Mouse (Mus musculus) MEL-GATA-1-ER (cell line): ENCODE results near the gene Minpp1.

ENCODE experiments used
- DNase-seq: peaks from one replicate; pipeline ENCODE4 v3.0.0-alpha.2; 2012; ENCODE audit warnings: low read depth; ENCODE audit errors: extremely low read depth

The Minpp1 gene

DNA sequence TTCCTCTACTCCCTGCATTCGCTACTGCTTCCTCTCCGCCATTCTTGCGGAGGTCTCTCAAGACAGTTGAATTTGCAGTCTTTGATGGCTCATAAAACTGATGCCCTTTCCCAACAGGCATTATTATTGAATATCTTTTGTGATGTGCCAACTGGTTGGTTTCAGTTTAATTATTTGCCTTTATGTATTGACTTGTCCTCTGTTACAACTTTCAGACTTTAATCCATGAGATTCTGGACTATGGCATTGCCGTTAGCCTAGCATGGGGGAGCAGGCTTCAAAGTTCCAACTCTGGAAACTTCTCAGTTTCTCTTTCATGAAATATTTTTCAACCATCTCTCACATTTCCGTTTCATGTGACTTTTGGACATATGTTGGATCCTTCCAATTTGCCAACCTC is 41.6 kb downstream of the Minpp1 start:
- no peak for DNase-seq

- DNase-seq: no peak
Observed at GRCm38 (mm10) chr19:32528723-32529122, 43.2 kb downstream of the Minpp1 start.

DNA sequence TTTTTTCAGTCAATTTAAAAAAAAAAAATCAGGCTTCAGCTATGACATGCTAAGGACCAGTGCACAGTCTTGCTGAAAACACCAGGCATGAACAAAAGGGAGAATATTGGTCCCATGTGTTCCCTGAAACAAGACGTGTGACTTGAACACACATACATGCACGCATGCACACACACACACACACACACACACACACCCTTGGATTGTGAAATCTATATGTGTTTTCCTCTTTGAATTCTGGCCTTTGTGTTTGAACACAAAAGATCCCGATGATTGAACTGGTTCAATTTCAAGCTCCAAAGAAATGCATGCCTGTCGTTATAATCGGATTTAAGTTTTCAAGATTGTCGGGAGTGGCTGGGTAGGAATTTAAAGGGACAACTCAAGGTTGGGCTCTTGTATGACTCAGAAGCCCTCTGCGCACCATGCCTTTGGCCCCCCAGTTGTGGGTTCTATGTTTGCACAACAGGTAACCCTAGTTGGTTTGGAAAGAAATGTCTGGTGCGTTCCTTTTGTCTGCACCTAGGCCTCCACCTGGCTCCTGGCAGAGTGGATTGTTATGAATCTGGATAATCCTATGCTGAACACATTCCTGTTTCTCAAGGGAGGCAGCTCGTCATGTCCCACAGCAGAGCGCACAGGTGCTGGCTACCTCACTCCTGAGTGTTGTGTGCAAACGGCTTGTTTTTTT is 43.8 kb downstream of the Minpp1 start:
- DNase-seq: no peak

DNA sequence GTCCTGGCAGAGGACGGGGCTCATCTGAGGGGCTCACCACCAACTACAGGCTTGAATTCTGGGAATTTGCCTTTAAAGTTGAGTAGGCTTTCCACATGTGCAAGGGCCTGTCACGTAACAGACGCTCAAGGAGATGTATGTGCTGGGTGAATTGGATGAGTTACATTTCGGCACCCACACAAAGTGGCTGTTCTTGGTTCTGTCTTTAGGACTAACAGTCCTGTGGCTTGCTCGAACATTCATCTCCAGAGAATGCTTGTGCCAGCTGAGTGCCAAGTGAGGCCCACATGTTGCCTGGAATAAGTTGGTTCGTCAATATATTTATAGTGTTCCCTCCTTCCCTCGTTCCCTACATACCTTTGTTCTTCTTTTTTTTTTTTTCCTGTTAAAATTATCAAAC is 44.7 kb downstream of the Minpp1 start:
- DNase-seq: no peak

GRCm38 (mm10) chr19:32532331-32532730 is 46.8 kb downstream of the Minpp1 start:
- DNase-seq: no peak

DNA sequence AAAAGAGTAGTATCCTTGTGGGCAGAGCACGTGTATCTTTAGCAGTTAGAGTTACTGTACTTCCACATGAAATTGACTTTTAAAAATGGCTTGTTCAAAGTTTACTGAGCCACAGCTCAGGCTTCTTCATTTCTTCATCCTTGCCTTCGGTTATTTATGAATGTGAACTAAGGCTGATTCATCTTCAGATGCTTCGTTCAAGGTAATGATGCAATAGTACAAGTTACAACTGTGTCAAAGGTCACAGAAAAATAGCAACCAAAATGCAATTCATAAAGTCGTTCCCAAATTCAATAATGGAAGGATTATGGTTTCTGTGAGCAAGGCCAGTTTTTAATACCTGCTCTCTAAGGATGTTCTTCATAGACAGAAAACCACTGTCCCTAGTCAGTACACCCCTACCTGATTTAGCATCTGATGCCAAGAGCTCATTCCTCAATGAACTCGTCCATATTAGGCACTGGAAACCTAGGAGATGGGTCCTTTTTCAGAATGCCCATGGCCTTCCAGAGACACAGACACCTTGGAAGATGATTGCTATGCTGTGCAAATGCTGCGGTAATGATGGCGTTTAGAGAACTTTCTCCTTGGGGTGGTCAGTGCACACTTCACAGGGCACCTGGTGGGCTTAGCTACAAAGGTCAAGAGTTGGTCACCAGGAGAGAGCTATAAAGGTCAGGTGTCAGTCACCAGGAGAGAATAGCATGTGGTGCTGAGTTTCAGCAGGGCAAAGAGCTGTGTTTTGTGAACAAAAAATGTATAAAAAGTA is 47.4 kb downstream of the Minpp1 start:
- no peak for DNase-seq

DNA sequence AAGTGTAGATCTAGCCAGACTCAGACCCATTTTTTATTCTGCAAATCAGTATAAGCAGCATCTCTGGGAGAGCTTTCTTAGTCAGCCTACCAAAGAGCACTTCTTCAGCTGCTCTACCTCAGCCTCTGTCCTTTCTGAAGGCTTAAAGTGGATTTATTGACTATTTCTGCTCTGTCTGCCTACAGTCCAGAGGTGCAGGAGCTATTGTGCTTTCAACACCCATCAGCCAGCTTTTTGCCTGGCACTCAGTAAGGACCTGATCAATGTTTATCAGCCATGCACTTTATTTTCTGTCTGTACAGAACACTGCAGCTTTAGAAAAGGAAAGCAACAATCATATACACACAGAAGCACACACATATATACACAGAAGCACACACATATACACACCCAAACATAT is 49.3 kb downstream of the Minpp1 start:
- DNase-seq: no peak

- no peak for DNase-seq
Observed at GRCm38 (mm10) chr19:32542784-32543490, 57.4 kb downstream of the Minpp1 start.

- no peak for DNase-seq
Observed at GRCm38 (mm10) chr19:32547396-32547795, 61.8 kb downstream of the Minpp1 start.

- no peak for DNase-seq
Observed at GRCm38 (mm10) chr19:32548202-32548601, 62.6 kb downstream of the Minpp1 start.

DNA sequence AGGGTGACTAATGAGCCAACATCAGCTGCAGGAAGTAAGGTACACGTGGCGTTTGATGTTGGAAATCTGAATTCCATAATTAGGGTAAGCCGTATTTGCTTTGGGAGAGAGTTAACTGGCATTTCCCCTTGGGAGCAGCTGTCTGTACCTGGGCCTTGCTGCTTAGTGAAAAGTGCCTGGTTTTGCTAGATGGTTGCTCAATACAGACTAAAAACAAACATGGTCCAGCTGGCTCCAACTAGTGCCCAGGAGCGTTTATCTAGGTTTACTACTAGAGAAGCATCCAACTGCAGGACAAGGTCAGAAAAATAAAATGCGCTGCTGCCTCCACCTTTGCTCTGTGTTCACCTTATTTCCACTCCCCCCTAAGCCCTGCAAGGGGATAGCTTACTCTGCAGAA is 64.9 kb downstream of the Minpp1 start:
- DNase-seq: no peak

DNA sequence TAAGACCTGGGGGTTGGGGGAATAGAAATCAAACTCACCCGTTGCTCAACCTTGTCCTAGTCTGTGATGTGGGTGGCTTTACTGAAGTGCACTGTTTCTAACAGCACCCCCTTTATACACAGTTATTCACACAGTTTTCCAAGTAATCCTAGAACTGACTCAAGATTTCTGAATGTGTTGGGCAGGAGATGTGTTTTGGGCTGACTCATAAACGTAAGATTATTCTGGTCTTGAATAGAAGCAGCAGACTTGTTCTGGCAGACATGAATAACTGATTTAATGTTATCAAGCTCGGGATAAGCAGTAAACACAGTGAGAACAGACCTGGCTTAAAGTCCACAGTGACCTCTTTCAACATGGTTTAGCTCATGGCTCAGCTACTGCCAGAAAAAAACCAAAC is 65.9 kb downstream of the Minpp1 start:
- no peak for DNase-seq

- no peak for DNase-seq
Observed at GRCm38 (mm10) chr19:32552106-32552505, 66.5 kb downstream of the Minpp1 start.

GRCm38 (mm10) chr19:32553310-32553709 is 67.7 kb downstream of the Minpp1 start:
- DNase-seq: no peak

DNA sequence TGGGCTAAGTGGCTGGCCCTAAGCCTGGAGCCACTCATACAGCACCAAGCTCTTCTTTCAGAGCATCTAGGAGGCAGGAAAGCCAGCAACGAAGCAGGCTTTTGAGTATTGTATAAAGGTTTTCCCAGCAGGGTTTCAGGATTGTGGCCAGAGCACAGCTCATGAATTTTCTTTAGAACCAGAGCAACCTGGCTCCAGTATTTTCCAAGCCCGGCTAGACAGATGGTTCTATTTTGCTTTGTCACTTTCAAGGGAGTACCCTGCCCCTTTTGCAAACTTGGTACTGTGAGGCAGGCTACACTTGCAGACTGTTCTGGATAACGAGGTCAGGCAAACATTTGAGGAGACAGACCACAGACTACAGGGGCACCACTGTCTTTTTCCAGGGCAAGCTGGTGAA is 69.7 kb downstream of the Minpp1 start:
- no peak for DNase-seq
